Mouse (Mus musculus): ENCODE results near the gene Nmnat3. TPM values are rescaled to one million over a fixed set of nuclear protein-coding genes. Genes with fewer than 3 reads are reported as not detected.

Gene Nmnat3
- polyA plus RNA-seq, 1 experiment from 2014 or later: 31.6 TPM

- Histone ChIP-seq H3K36me3 (no peaks in the 10 kb centered on the region), H3K9me3 (replicated peaks) (no peaks in the 10 kb centered on the region), H3K4me3 (replicated peaks) (peak overlapping the region; percentile 60), H3K27ac (peak overlapping the region; percentile 62), H3K9ac (peak overlapping the region; percentile 27; the same call in 1 of the 2 replicates), H3K27me3 (peaks cover 33% of the 10 kb centered on the region), H3K4me2 (peak overlapping the region; percentile 64), H3K4me1 (replicated peaks) (peaks cover 57% of the 10 kb centered on the region)
- ATAC-seq (ENCODE audit: low read depth): no peak
- 6% methylated on average over 8 of the region's 8 CpGs for WGBS (ENCODE audit: insufficient replicate concordance)
- no peak for DNase-seq
These were observed 137.1 kb downstream of the Nmnat3 start for GRCm38 (mm10) chr9:98424291-98424690.

GRCm38 (mm10) chr9:98424725-98425210, 137.5 kb downstream of the Nmnat3 start:
- H3K27ac ChIP-seq: peak overlapping the region; percentile 53
- peak overlapping the region; percentile 60 for H3K4me3 ChIP-seq (replicated peaks)
- H3K27me3 ChIP-seq: peaks cover 33% of the 10 kb centered on the region
- no peaks in the 10 kb centered on the region for H3K9me3 ChIP-seq (replicated peaks)
- 3% methylated on average over 40 of the region's 42 CpGs for WGBS (ENCODE audit: insufficient replicate concordance)
- H3K36me3 ChIP-seq: no peaks in the 10 kb centered on the region
- H3K4me2 ChIP-seq: peak overlapping the region; percentile 64
- H3K9ac ChIP-seq: peak overlapping the region; percentile 64
- ATAC-seq (ENCODE audit: low read depth) (peak; percentile 35), DNase-seq (peak; percentile 9)
- peaks cover 62% of the 10 kb centered on the region for H3K4me1 ChIP-seq (replicated peaks)

- no peak for ATAC-seq (ENCODE audit: low read depth)
- Histone ChIP-seq H3K27me3 (peaks cover 33% of the 10 kb centered on the region), H3K4me1 (replicated peaks) (peaks cover 65% of the 10 kb centered on the region), H3K9me3 (replicated peaks) (no peaks in the 10 kb centered on the region), H3K9ac (peak overlapping the region; percentile 64; the same call in 1 of the 2 replicates), H3K36me3 (no peaks in the 10 kb centered on the region), H3K27ac (peak overlapping the region; percentile 29; the same call in 1 of the 2 replicates), H3K4me2 (peak overlapping the region; percentile 64), H3K4me3 (replicated peaks) (peak overlapping the region; percentile 60)
- 16% methylated on average over 19 of the region's 19 CpGs for WGBS (ENCODE audit: insufficient replicate concordance)
- no peak for DNase-seq
These were observed 138.2 kb downstream of the Nmnat3 start for GRCm38 (mm10) chr9:98425351-98425880.

- Histone ChIP-seq H3K27ac (no peak overlapping the region), H3K4me3 (replicated peaks) (no peak overlapping the region), H3K9ac (no peak overlapping the region), H3K27me3 (peaks cover 32% of the 10 kb centered on the region), H3K4me2 (peak overlapping the region; percentile 64; the same call in 1 of the 2 replicates), H3K36me3 (no peaks in the 10 kb centered on the region), H3K4me1 (replicated peaks) (peaks cover 52% of the 10 kb centered on the region), H3K9me3 (replicated peaks) (no peaks in the 10 kb centered on the region)
- no peak for DNase-seq
- ATAC-seq (ENCODE audit: low read depth): no peak
- WGBS (ENCODE audit: insufficient replicate concordance): 41% methylated on average over 4 of the region's 4 CpGs
These were observed 140.8 kb downstream of the Nmnat3 start for GRCm38 (mm10) chr9:98427906-98428517.

- no peak overlapping the region for H3K27ac ChIP-seq
- DNase-seq (no peak), ATAC-seq (ENCODE audit: low read depth) (no peak)
- H3K36me3 ChIP-seq: no peaks in the 10 kb centered on the region
- H3K9ac ChIP-seq: no peak overlapping the region
- 0 out of 2 replicates have a peak overlapping the region, but pooled peaks have one; percentile 4 for H3K4me2 ChIP-seq
- H3K27me3 ChIP-seq: peaks cover 26% of the 10 kb centered on the region
- WGBS (ENCODE audit: insufficient replicate concordance): 63% methylated on average over 8 of the region's 8 CpGs
- no peak overlapping the region for H3K4me3 ChIP-seq (replicated peaks)
- no peaks in the 10 kb centered on the region for H3K9me3 ChIP-seq (replicated peaks)
- H3K4me1 ChIP-seq (replicated peaks): peaks cover 50% of the 10 kb centered on the region
These were observed 141.5 kb downstream of the Nmnat3 start for GRCm38 (mm10) chr9:98428783-98429182.

- Histone ChIP-seq H3K27me3 (peaks cover 15% of the 10 kb centered on the region), H3K36me3 (no peaks in the 10 kb centered on the region), H3K4me1 (replicated peaks) (peaks cover 52% of the 10 kb centered on the region), H3K4me3 (replicated peaks) (no peak overlapping the region), H3K27ac (no peak overlapping the region), H3K4me2 (0 out of 2 replicates have a peak overlapping the region, but pooled peaks have one; percentile 4), H3K9ac (no peak overlapping the region), H3K9me3 (replicated peaks) (no peaks in the 10 kb centered on the region)
- ATAC-seq (ENCODE audit: low read depth) (no peak), DNase-seq (no peak)
- WGBS (ENCODE audit: insufficient replicate concordance): 44% methylated on average over 7 of the region's 7 CpGs
These were observed 142.6 kb downstream of the Nmnat3 start for GRCm38 (mm10) chr9:98429806-98430205.

- H3K4me3 ChIP-seq (replicated peaks): no peak overlapping the region
- 55% methylated on average over 3 of the region's 3 CpGs for WGBS (ENCODE audit: insufficient replicate concordance)
- peaks cover 8% of the 10 kb centered on the region for H3K27me3 ChIP-seq
- no peak overlapping the region for H3K4me2 ChIP-seq
- no peaks in the 10 kb centered on the region for H3K36me3 ChIP-seq
- H3K9me3 ChIP-seq (replicated peaks): no peaks in the 10 kb centered on the region
- no peak overlapping the region for H3K9ac ChIP-seq
- peaks cover 49% of the 10 kb centered on the region for H3K4me1 ChIP-seq (replicated peaks)
- ATAC-seq (ENCODE audit: low read depth) (no peak), DNase-seq (no peak)
- no peak overlapping the region for H3K27ac ChIP-seq
These were observed 143.3 kb downstream of the Nmnat3 start for GRCm38 (mm10) chr9:98430528-98430927.

GRCm38 (mm10) chr9:98433021-98433420, 145.8 kb downstream of the Nmnat3 start:
- H3K36me3 ChIP-seq: 0 out of 2 replicates have a peak, but pooled peaks cover 5% of the 10 kb centered on the region
- 70% methylated on average over 2 of the region's 2 CpGs for WGBS (ENCODE audit: insufficient replicate concordance)
- H3K4me2 ChIP-seq: no peak overlapping the region
- no peak overlapping the region for H3K9ac ChIP-seq
- peaks cover 25% of the 10 kb centered on the region for H3K4me1 ChIP-seq (replicated peaks)
- no peaks in the 10 kb centered on the region for H3K27me3 ChIP-seq
- no peak for ATAC-seq (ENCODE audit: low read depth)
- H3K4me3 ChIP-seq (replicated peaks): no peak overlapping the region
- no peak overlapping the region for H3K27ac ChIP-seq
- no peaks in the 10 kb centered on the region for H3K9me3 ChIP-seq (replicated peaks)
- DNase-seq: no peak

- no peak for DNase-seq
- H3K4me2 ChIP-seq: no peak overlapping the region
- H3K27ac ChIP-seq: no peak overlapping the region
- H3K4me3 ChIP-seq (replicated peaks): no peak overlapping the region
- H3K9me3 ChIP-seq (replicated peaks): no peaks in the 10 kb centered on the region
- WGBS (ENCODE audit: insufficient replicate concordance): 25% methylated on average over 4 of the region's 4 CpGs
- H3K9ac ChIP-seq: no peak overlapping the region
- 0 out of 2 replicates have a peak, but pooled peaks cover 5% of the 10 kb centered on the region for H3K36me3 ChIP-seq
- no peaks in the 10 kb centered on the region for H3K27me3 ChIP-seq
- H3K4me1 ChIP-seq (replicated peaks): peaks cover 18% of the 10 kb centered on the region
- no peak for ATAC-seq (ENCODE audit: low read depth)
These were observed 146.8 kb downstream of the Nmnat3 start for GRCm38 (mm10) chr9:98433956-98434588.

- Histone ChIP-seq H3K27ac (no peak overlapping the region), H3K9ac (no peak overlapping the region), H3K4me3 (replicated peaks) (no peak overlapping the region), H3K4me2 (no peak overlapping the region), H3K4me1 (replicated peaks) (0 out of 2 replicates have a peak, but pooled peaks cover 8% of the 10 kb centered on the region), H3K27me3 (no peaks in the 10 kb centered on the region), H3K9me3 (replicated peaks) (no peaks in the 10 kb centered on the region), H3K36me3 (0 out of 2 replicates have a peak, but pooled peaks cover 5% of the 10 kb centered on the region)
- WGBS (ENCODE audit: insufficient replicate concordance): 74% methylated on average over 4 of the region's 4 CpGs
- no peak for DNase-seq
- ATAC-seq (ENCODE audit: low read depth): no peak
These were observed 150.6 kb downstream of the Nmnat3 start for GRCm38 (mm10) chr9:98437819-98438218.

GRCm38 (mm10) chr9:98439091-98439490, 151.9 kb downstream of the Nmnat3 start:
- 0 out of 2 replicates have a peak, but pooled peaks cover 8% of the 10 kb centered on the region for H3K4me1 ChIP-seq (replicated peaks)
- H3K4me3 ChIP-seq (replicated peaks): no peak overlapping the region
- H3K27me3 ChIP-seq: no peaks in the 10 kb centered on the region
- no peak overlapping the region for H3K27ac ChIP-seq
- no peaks in the 10 kb centered on the region for H3K9me3 ChIP-seq (replicated peaks)
- DNase-seq (no peak), ATAC-seq (ENCODE audit: low read depth) (no peak)
- 50% methylated on average over 3 of the region's 3 CpGs for WGBS (ENCODE audit: insufficient replicate concordance)
- no peak overlapping the region for H3K9ac ChIP-seq
- 0 out of 2 replicates have a peak, but pooled peaks cover 5% of the 10 kb centered on the region for H3K36me3 ChIP-seq
- no peak overlapping the region for H3K4me2 ChIP-seq

Data from liver, embryonic 13.5 days (tissue).